Mouse (Mus musculus) limb, embryonic 14.5 days (tissue): Measurements from ENCODE around the gene St3gal3. TPM values are rescaled to one million over a fixed set of nuclear protein-coding genes. Genes with fewer than 3 reads are reported as not detected.

ENCODE experiments used
- ATAC-seq: fragments of 200-750 bp; cut with Nextera tagmentation; 2 replicates; pipeline ENCODE4 v1.8.0; 2017; ENCODE audit warnings: low read depth, moderate number of reproducible peaks, moderate TSS enrichment; ENCODE audit not compliant: low FRiP score
- DNase-seq: peaks from one replicate; pipeline ENCODE4 v3.0.0-alpha.2; 2015; ENCODE audit warnings: low spot score
- H3K27ac ChIP-seq: fragments of 300-500 bp; sonication (generic); replicated peaks from 2 replicates; pipeline ENCODE4 v1.5.1; 2014; ENCODE audit warnings: low read depth, mild to moderate bottlenecking, low read length, moderate library complexity, mixed read lengths
- H3K27me3 ChIP-seq: fragments of 300-500 bp; sonication (generic); 2 replicates; pipeline ENCODE4 v1.6.1; 2014; ENCODE audit warnings: low read length, mixed read lengths; ENCODE audit not compliant: control insufficient read depth, insufficient read depth
- H3K36me3 ChIP-seq: fragments of 300-500 bp; sonication (generic); 2 replicates; pipeline ENCODE4 v1.6.1; 2014; ENCODE audit warnings: mild to moderate bottlenecking, low read length, moderate library complexity, mixed read lengths; ENCODE audit not compliant: control insufficient read depth, insufficient read depth
- H3K4me1 ChIP-seq: fragments of 300-500 bp; sonication (generic); 2 replicates; pipeline ENCODE4 v1.6.1; 2014; ENCODE audit warnings: antibody characterized with exemption, low read length, mixed read lengths; ENCODE audit not compliant: control insufficient read depth, insufficient read depth
- H3K4me2 ChIP-seq: fragments of 300-500 bp; sonication (generic); replicated peaks from 2 replicates; pipeline ENCODE4 v1.6.1; 2014; ENCODE audit warnings: low read depth, mild to moderate bottlenecking, low read length, moderate library complexity; ENCODE audit not compliant: severe bottlenecking
- H3K4me3 ChIP-seq: fragments of 300-500 bp; sonication (generic); replicated peaks from 2 replicates; pipeline ENCODE4 v1.5.1; 2014; ENCODE audit warnings: low read length
- H3K9ac ChIP-seq: fragments of 300-500 bp; sonication (generic); 2 replicates; pipeline ENCODE4 v1.6.1; 2014; ENCODE audit warnings: mild to moderate bottlenecking, low read depth, low read length, moderate library complexity; ENCODE audit not compliant: severe bottlenecking
- H3K9me3 ChIP-seq: fragments of 300-500 bp; sonication (generic); 2 replicates; pipeline ENCODE4 v1.6.1; 2016; ENCODE audit warnings: low read length; ENCODE audit not compliant: control insufficient read depth
- POLR2A ChIP-seq: fragments of 200-500 bp; IDR thresholded peaks from 2 replicates; pipeline ENCODE4 v1.8.0; 2012; ENCODE audit warnings: inconsistent platforms, mild to moderate bottlenecking, moderate library complexity, borderline replicate concordance; ENCODE audit not compliant: insufficient read depth, insufficient read length; ENCODE audit errors: extremely low read depth
- WGBS: fragments of 180-500 bp; shearing (Covaris S2); extraction: QIAGEN DNeasy Blood & Tissue Kit; methylation state at CpG from one replicate; pipeline ENCODE4 v1.1.7; 2014; 5-methylcytosine and 5-hydroxymethylcytosine counted together
- polyA plus RNA-seq, 2 experiments: library from polyadenylated mRNA; depleted of rRNA in 1 of 2; stranded (reverse) in 1 of 2; unstranded in 1 of 2; fragments of >200 nt; fragmentation: Nextera tagmentation in 1 of 2; extraction: Ambion mirVana in 1 of 2; gene quantifications; 2 replicates each; pipeline versions ENCODE4 v1.2.1 to v1.2.3; 2012 to 2014

St3gal3 gene
- polyA plus RNA-seq, 2 experiments: 5.4 to 26.1 TPM

DNA sequence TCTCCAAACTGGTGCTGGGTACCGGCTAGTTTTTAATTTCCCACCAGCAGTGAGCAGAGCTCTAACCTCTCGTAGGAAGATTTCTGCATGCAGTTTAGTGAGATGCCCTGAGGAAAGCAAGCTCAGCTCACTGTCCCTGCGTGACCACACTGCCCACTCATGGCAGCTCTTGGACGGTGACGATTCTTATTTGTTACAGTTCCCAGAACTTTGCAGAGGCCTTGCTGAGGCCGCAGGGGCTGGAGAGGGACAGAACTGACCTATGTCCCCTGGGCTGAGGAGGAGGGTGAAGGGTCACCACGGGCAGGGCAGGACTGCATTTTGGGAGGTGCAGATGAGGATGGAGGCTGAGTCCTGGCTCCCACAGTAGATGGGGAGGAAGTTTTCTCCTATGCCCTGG lies 141.8 kb downstream of the St3gal3 start:
- Histone ChIP-seq H3K9me3 (no peaks in the 10 kb centered on the region), H3K9ac (no peak overlapping the region), H3K36me3 (no peaks in the 10 kb centered on the region), H3K4me3 (no peak overlapping the region), H3K4me1 (peaks cover 18% of the 10 kb centered on the region), H3K27ac (no peak overlapping the region), H3K4me2 (no peak overlapping the region), H3K27me3 (no peaks in the 10 kb centered on the region)
- DNase-seq: no peak
- TF ChIP-seq POLR2A: no peak
- no peak for ATAC-seq
- 79% methylated on average over 7 of the region's 7 CpGs for WGBS

DNA sequence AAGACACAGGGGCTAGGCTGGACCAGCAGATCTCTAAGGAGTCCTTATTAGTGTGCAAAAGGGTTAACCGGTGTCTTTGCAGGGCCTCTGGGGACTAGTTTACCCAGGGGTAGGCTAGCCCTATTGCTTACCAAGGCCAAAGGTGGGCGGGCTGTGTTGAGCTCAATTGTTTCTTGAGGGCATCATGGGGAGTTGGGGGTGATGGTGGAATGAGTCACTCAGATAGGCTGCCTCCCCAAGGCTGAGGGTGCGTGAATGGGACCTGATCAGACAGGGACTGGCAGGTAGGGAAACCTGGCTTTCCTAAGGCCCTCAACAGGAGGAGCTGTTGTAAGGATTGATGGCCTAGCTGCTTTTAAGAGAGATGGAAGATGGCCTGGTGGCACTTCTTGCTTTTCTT lies 142.7 kb downstream of the St3gal3 start:
- Histone ChIP-seq H3K27ac (no peak overlapping the region), H3K36me3 (no peaks in the 10 kb centered on the region), H3K9ac (no peak overlapping the region), H3K4me1 (peaks cover 11% of the 10 kb centered on the region; the same call in 1 of the 2 replicates), H3K4me2 (no peak overlapping the region), H3K4me3 (no peak overlapping the region), H3K9me3 (no peaks in the 10 kb centered on the region), H3K27me3 (peaks cover 3% of the 10 kb centered on the region; the same call in 1 of the 2 replicates)
- TF ChIP-seq POLR2A: no peak
- no peak for ATAC-seq
- DNase-seq: no peak
- 92% methylated on average over 3 of the region's 3 CpGs for WGBS

DNA sequence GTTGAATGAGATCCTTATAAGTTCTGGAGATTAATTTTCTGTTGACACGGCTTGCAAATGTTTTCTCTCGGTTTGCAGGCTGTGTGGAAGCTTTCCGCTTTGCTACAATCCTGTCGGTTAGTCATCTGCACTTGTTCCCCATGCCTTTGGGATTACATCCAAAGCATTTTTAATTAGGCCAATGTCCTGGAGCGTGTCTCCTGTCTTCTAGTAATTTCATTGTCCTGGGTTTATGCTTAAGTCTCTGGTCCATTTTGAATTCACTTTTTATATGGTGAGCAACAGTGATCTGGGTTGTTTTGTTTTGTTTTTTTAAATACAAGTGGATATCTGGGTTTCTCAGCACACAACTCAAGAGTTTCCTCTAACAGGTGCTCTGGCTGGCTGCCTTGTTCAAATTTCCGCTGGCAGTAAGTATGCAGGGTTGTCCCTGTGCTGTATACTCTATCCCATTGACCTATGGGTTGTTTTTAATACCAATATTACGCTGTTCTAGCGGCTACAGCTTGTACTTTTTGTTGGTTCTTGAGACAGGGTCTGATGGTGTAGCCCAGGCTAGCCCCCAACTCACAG lies 143.6 kb downstream of the St3gal3 start:
- no peaks in the 10 kb centered on the region for H3K36me3 ChIP-seq
- peaks cover 3% of the 10 kb centered on the region; the same call in 1 of the 2 replicates for H3K27me3 ChIP-seq
- peaks cover 6% of the 10 kb centered on the region; the same call in 1 of the 2 replicates for H3K4me1 ChIP-seq
- DNase-seq (no peak), ATAC-seq (no peak)
- no peak overlapping the region for H3K4me2 ChIP-seq
- TF ChIP-seq POLR2A: no peak
- H3K9ac ChIP-seq: no peak overlapping the region
- no peak overlapping the region for H3K27ac ChIP-seq
- no peak overlapping the region for H3K4me3 ChIP-seq
- WGBS: 85% methylated on average over 8 of the region's 8 CpGs
- H3K9me3 ChIP-seq: no peaks in the 10 kb centered on the region

DNA sequence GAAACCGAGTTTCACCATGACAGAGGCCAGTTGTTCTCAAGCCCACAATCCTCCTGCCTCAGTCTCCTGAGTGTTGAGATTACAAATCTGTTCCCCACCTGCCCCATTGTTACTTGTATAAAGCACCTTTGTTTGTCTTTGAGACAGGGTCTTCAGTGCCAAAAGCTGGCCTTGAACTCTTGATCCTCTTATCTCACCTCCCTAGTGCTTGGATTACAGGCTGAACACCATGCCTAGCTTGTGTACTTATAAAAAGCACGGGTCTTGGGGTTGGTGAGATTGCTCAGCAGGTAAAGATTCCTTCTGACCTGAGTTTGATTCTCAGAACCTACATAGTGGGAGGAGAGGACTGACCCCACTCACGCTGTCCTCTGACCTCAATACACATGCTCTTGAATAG lies 144.1 kb downstream of the St3gal3 start:
- Histone ChIP-seq H3K27ac (no peak overlapping the region), H3K9me3 (no peaks in the 10 kb centered on the region), H3K4me1 (peaks cover 6% of the 10 kb centered on the region; the same call in 1 of the 2 replicates), H3K36me3 (no peaks in the 10 kb centered on the region), H3K9ac (no peak overlapping the region), H3K4me2 (no peak overlapping the region), H3K4me3 (no peak overlapping the region), H3K27me3 (peaks cover 3% of the 10 kb centered on the region; the same call in 1 of the 2 replicates)
- TF ChIP-seq POLR2A: no peak
- WGBS: 82% methylated on average over 3 of the region's 3 CpGs
- ATAC-seq: no peak
- no peak for DNase-seq

DNA sequence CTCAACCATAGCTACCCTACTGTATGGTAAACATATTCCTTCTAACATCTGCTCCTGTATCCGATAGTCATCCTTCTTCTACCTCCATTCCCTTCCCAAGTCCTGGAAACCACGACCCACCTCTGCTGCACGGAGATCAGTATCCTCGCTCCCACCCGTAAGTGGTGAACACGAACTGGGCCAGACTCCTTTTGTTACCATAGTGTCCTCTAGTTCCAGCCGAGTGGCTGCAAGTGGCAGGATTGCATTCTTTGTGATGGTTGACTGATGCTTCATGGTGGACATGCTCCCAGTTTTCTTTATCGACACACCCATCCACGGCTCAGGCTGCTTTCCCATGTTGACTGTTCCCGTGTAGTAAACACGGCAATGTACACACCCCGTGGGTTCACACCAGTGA lies 144.9 kb downstream of the St3gal3 start:
- Histone ChIP-seq H3K36me3 (no peaks in the 10 kb centered on the region), H3K9ac (no peak overlapping the region), H3K4me3 (no peak overlapping the region), H3K27me3 (peaks cover 3% of the 10 kb centered on the region; the same call in 1 of the 2 replicates), H3K4me1 (peaks cover 6% of the 10 kb centered on the region; the same call in 1 of the 2 replicates), H3K27ac (no peak overlapping the region), H3K9me3 (no peaks in the 10 kb centered on the region), H3K4me2 (no peak overlapping the region)
- 92% methylated on average over 12 of the region's 12 CpGs for WGBS
- ATAC-seq: no peak
- TF ChIP-seq POLR2A: no peak
- DNase-seq: no peak
